Mouse (Mus musculus) spleen, adult 18-20 months (tissue): ENCODE data around the gene Epb41l3.

Experiments
- DNase-seq, 2 experiments: peaks; one replicate each; pipeline ENCODE4 v3.0.0; 2022; ENCODE audit warnings: mixed read lengths in 2 of 2

Gene Epb41l3

DNA sequence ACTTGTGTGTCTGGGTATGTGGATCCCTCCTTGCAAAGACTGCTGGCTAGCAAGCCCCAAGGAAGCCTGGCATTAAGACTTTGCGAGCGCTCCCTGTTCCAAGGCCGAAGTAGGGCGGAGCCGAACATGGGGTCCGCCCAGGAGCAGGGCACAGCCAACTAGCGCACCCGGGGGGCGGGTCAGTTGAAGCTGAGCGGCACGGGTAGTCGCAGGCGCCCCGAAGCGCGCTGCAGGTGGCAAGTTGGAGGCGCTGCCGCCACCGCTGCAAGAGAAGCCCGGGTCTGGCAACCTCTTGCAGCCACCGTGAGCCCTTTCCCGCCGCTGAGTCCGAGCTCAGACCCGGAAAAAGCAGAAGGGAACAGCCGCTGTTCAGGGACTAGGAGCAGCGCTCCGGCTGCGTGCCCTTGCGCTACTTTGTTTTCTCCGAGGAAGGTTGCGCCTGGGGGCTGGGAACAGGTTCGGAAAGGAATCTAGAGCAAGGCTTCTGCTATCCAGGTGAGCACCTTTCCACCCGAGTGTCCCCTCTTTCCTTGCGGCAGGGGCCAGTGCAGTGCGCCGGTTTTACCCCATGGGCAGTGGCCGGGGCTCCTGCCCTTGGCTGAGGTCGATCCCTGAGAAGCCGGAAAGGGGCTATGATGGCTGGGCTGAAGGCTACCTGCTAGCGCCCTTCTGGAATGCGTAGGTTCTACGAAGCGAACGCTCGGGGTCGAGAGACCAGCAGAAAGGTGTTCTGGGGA is at the start of gene Epb41l3:
Epb41l3 (plus strand) TSS at position 183 of the 737 bp plus-strand sequence.
- DNase-seq: peak in 1 of 2 experiments; percentile 3

DNA sequence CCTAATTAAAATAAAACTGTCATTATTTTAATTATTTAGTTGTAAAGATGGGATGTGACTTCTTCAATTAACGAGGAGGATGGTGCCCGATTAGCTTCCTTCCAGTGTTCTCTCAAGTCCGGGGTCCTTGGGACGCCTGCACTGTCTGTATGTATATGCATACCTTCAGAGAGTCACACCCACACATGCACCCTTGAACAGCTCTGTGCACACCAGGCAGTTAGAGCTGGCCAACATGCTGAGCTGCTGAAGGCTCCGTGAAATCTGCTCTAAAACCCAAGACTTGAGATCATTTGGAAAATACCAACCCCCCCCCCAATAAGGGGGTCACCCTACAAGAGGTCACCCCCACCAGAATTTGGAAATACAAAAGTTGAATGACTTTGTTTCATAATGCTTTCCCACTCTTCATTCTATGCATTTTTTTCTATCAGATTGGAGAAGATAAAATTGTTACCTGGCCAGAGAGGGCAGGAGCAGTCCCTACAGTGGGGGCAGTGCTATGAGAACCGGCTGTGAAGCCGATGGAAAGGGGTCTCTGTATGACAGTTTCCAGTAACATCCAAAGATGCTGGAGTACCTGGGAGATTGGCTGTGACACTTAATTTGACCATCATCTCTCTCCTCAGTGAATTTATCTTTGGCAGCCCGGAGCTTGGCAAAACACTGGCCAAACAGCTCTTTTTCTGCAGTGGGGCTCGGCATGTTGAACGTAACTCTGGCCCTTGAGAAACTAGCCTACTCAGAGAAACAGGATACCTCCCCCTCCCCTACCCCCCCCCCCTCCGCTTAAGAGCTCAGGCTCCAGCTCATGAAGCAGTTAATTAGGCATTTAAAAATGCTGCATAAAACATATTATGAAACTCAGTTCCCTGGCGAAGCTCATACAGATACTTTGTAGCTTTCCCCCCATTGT is 36.5 kb upstream of the Epb41l3 start:
- DNase-seq: no peak

DNA sequence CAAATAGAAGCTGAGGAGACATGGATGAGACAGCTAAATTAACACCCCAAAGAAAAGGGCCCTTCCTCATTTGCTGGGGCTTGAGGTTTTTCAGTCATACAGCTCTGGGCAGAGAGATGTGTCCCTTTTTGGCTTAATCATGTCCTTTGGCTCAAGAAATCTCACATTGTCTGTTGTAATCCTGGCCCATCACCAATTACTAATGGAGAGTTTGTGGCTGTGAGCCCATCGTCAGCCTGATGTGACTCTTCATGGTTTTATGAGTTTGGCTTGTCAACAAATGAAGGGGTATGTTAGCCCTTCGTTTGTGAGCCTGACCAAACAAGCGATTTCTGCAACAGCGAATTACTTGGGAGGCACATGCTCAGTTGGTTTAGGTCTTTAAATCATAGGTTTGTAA is 34.0 kb upstream of the Epb41l3 start:
- no peak for DNase-seq

DNA sequence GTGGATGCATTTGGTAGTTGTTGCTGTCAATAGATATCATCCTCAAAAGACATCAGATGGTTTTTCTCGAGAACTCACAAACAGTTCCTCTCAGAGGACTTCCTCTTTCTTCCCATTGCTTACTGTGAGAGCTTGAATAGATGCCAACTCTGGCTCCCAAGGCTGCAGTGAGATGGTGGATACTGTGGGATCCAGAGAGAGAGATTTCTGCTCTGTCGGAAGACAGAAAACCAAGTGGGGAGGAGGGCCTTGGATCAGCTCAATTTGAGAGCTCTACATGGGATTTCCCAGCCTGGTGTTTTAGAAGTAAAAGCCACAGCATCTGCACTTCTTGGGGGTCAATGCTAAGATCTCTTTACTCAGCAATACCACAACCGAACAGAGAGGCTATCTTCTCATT is 26.7 kb upstream of the Epb41l3 start:
- DNase-seq: no peak

DNA sequence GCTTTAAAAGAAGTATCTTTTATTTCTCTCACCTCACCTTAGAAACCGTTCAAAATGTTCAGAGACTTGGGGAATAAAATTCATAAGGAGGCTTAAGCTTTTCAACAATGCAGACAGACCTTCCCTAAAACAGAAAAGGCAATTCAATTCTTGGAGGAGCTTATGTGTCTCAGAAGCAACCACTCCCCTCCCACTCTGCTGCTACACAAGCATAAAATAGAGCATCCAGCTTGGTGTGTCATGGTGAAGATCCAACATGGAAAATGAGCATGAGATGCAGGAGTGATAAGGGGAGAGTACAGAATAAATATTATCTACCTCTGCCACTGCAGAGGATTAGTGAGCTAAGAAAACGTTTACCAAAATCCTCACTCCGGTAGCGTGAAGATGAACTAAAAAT is 21.5 kb upstream of the Epb41l3 start:
- no peak for DNase-seq

DNA sequence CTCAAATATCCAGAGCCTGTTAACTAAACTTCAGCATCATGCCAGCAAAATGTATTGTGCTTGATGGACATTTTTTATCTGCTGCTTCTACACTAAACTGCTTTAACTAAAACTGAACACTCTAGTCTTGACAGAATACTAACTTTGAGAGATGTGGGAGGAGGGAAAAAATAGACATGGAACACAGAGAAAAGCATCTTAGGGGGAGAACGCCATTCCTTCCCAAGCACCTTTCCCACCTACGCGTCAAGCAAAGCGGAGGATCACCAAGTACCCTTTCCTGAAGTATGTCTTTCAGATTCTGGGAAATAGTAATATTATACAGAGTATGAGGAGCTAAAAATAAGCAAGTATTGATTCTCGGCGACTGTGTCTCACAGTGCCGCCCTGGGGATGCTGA is 15.7 kb upstream of the Epb41l3 start:
- no peak for DNase-seq

DNA sequence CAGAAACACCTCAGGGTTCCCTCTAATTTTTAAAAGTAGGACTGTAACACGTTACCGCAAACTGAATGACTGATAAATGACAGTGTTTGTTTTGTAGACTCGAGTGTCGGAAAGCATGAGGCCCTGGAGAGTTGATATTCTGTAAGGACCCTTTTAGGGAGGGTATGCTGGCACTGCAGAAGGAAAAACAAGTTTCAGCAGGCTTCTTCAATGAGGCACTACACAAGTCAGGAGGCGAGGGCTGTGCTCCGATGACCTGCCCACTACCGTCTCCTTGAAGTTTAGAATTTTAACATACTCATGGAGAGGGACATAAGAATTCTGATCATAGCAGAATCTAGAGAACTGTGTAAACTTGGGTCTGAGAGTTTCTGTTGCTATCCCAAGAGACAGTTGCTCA is 15.1 kb upstream of the Epb41l3 start:
- DNase-seq: no peak

DNA sequence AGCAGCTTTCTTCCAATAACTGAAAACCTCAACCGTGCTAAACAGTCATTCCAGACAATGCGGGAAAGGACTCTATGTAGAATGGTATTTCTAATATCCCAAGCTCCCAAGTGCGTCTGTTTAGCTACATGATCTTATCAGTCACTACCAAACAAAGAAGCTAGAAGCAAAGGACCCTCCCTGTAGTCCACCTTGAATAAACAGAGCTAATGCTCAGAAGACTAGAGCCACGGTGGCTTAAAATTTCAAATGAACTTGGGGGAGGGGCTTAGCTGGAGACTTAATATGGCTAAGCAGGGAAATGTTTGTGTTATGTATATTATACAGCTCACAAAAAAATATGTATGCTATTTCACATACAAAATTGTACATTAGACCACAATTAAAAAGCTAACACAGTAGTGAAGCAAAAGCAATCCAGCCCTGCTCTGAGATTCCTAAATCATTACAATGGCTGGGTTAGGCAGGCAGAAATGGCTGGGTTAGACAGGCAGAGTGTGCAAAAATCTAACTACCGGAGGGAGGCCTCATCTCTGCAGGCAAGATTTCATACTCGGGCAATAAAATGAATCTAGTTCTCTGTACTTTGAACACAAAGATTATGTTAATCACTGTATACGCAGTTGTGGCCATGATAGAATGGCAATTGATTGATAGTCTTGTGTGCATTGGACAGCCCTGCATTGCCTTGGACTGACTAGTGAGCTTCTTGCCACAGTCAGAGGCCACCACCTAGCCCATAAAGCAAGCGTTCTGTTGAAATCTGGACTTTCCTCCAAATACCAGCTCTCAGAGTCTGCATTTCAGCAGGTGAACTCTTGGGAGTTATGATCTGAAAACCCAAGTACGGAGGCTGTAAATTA is 13.4 kb upstream of the Epb41l3 start:
- DNase-seq: no peak

DNA sequence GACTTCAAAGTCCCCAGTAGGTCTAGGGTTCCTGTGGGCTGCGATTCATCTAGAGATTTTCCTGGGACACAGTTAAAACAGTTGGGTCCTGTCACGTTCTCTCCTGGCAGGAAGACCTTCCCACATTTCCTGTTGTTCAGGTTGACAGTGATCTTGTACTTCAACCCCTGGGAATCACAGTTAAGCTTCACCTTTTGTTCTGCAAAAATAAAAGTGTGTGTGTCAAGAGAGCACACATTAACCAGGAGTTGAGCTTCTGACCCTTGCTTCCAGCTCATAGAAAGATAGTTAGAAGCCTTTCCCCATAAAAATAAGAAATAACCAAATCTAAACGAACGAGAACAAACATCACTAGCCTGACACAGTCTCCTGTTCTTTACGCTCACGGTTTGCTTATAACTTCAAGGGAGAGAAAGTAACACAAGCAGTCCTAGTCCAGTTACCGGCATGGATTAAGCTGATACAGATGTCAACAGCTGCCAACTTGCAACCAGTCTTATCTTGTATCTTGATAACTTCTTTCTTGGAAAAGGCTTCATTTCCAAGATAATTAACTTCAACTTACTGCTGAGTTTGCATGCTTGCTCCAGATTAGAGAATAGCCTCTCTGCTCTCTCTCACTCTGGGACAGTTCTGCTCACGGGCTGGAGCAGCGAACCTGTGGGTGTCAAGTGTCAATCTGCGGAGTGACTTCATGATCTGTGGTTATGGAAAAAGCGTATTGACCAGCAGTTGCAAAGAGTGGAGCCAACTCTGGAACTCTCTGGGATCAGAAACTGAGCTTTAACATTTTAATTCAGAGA is 7.3 kb upstream of the Epb41l3 start:
- DNase-seq: no peak

DNA sequence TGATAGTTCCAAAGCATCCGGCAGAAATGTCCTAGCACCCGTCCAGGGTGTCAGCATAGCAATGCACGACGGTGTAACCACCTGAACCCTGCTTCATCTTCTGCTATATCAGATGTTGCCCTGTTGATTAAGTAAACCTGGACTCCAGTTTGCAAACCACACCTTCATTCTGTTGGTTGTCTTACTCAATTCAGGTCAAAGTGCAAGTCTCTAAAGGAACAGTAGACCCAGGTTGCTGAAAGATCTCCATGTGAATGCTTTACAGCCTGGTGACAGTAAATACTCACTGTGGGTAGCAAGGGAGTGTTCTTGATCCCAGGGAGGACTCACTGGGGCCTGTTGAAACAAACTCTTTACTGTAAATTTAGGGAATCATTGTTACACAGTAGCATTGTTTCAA is 1.4 kb upstream of the Epb41l3 start:
- no peak for DNase-seq

DNA sequence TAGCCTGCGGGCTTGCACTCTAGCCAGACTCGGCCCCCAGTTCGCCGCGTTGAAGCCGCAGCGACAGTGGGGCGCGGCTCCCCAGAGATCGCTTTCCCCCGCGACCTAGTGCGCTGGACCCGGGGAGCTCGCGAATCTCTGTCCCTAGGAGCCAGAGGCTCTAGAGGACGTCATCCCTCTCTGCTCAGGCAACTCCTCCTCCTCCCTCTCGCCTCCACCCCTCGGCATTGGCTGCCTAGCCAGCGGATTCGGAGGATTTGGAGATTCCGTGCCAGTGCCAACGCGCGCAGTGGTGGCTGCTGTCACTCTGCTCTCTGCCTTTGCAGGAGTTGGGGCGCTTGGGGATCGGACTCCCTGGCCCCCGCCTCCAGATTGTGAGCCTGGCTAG is 749 bp downstream of the Epb41l3 start:
- no peak for DNase-seq

DNA sequence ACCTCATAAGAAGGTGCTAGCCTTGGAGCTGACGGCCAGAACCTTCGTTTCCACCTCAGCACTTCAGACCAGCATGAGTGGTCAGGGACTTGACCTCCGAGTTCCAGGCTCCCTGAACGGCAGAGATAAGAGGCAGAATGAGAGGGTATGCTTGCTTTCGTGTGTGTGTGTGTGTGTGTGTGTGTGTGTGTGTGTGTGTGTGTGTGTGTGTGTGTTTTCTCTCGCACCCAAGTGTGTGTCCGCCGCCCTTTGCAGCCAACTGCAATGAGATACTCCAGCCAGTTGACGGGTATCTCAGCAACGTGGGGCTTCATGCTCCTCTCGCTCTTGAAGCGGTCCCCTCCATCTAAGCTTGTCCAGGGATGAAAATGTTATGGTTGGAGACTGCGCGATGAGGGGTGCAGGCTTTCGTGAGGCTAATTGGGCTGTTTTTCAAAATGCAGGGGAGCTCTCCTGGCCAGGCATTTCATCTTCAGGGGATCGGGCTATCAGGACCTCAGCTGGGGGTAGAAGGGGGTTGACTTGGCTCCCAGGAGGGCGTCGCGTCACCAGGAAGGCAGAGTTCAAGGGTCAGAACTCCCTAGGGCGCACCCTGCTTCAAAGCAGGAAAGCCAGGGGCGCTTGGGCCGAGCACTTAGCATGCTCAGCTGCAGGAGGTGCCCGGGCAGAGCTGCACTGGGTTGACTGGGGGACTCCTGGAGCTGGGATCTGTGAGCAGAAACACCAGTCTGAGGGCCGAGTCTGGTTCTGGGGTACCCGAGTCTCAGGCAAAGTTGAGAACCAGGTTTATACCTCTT is 1.5 kb downstream of the Epb41l3 start:
- no peak for DNase-seq

DNA sequence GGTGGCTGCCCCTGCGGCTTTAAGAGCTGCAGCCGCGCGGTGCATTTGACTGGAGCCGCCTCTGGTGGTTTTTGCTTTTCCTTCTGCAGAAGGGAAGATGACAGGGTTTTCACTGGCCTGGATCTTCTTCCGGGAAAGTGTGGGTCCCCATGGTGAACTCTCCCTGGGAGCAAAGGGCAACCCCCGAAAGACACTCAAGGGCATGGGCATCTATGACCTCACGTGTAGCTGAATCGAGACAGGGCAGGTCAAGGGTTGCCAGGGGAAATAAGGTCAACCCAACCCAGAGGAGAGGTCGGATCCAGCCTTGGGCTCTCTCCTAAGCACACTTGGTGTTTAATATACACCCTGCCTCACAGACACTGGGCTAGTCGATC is 2.0 kb downstream of the Epb41l3 start:
- no peak for DNase-seq

DNA sequence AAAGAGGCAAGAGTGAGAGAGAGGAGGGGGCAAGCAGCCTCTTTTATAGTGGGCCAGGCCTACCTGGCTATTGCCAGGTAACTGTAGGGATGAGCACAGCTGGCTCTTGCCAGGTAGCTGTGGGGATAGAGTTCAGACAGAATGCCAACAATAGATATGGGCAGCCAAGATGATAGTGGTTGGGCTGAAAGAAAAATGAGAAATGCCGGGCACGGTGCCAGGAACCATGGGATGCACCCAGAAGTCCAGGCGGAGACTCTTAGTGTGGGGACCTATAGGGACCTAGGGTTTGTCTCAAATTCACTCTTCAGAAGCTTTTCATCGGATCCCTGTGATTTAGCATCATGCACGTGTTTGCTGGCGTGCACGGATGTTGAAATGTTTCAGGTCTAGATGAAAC is 6.8 kb downstream of the Epb41l3 start:
- no peak for DNase-seq

DNA sequence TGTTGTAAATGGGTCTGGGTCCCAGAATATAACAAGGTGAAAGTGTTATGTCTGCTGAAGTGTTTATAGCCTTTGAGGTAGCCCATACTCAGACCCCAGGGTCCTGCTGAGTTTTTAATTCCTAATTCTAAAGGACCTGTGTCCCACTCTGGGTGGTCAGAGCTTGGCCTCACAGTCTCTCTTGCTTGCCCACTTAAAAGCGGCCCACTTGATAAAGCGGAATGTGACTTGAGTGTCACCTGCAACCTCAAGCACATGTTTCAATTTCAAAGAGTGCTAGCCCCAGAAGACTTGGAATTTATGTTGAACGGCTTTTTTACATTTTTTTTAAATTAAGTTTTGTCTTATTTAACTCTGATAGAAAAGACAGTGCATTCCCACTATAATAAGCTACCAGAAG is 16.1 kb downstream of the Epb41l3 start:
- DNase-seq: no peak

DNA sequence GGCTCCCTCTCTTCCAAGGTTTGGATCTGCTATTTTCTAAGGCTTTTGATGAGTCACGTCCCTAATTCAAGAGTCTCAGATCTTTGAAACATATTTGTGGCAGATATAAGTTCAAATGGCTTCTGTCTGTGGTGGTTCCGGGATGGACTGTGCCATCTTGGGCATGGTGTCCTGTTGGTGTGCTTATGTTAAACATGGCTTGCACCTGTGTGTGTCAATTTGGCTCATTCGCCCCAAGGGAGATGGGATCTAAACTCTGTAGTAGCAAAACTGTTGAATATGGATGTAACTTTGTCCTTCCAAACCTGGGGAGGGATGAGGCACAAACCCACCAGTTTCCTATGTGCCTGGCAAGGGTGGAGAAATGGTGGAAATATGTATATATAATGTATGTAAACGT is 21.6 kb downstream of the Epb41l3 start:
- no peak for DNase-seq

DNA sequence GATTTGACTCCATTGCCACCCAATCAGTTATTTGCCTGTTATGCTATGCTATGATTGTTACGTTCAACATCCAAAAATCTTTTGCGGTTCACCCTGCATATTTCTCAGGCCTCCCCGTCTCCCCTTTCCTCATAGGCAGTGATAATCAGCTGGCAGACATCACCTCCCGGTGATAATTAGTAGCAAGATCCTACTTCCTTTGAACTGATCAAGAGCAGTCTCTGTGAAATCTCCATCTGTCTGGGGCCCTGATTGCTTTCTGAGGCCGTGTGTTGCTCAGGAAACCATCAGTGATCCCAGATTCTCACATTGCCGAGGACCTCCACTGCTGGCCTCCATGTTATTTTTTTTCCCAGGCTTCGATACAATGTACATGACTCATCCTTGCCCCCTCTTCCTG is 22.5 kb downstream of the Epb41l3 start:
- DNase-seq: no peak

DNA sequence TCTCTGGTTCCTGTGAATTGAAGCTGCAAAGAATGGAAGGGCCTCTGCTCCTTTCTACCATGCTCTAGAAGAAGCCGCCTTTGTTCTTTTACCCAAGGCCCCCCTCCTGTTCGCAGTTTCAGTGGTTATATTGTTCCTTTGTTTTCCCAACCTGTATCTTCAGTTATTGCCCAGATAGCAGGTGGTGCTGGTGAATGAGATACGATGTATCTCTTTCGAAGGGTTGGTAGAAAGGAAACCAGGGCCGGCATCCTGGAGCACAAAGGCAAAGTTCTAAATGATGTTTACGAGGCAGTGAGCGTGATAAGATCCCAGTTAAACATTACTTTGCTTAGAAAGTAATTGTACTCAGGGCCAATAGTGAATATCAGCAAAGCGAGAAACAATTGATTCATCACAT is 27.8 kb downstream of the Epb41l3 start:
- no peak for DNase-seq

DNA sequence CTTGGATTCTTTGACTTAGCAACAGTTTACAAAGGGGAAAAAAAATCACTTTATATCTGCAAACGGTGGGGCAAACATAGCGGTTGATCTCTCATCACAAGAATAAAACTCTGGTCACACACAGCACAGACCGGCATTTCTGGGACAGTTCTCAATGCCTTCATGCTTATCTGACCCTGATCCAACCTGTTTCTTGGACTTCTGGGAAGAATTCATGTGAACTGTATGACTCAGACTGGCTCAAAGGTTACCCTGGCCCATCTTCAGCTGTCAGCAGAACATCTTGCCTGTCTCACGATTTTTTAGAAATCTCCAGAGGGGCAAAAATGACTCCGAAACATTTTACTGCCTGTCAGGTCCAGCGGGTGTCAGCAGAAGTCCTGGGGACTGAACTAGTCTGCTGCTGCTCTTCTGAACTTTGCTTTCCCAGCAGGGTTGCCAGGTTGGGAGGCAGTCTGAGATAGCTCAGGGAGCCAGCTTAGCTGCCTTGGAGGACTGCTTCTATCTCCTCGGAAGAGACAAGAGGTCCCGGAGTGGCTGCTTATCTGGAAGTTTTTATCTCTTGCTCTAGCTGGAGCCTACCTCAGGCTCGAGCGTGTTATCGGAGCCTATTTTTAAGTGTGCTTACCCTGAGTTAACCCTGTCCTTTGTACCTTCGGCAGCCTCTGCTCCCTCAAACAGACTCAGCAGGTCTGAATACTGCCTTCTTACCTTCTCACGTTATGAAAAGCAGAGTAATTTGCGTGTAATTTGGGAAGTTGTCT is 29.7 kb downstream of the Epb41l3 start:
- DNase-seq: no peak

DNA sequence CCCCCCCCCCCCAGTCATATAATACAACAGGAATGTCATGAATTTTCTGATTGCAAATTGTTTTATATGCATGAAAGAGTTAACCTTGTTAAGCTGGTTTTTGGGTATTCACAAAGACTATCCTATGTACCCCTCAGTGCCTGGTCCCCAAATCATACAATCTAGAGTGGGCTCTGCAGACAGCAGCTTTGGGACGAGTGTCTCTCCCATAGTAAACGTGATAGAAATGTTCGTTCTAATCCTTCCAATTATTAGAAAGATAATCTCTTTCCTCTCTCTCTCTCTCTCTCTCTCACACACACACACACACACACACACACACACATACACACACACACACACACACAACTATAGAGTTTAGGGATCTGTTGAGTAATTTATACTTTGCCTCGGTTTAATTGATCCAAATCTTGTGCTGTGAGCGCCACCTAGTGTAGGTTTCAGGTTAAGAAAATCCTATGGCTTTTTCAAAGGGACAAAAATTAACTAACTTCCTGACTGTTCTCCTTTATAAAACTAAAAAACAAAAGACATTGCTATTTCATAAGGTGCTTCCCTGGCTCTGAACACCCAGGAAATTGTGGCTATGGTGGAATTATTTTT is 30.4 kb downstream of the Epb41l3 start:
- DNase-seq: peak in 1 of 2 experiments; percentile 9
